Mouse (Mus musculus): ENCODE data around the gene Olfr680-ps1. TPM values are rescaled to one million over a fixed set of nuclear protein-coding genes. Genes with fewer than 3 reads are reported as not detected.
"Not testable (repeated sequence)": the region's sequence is repeated elsewhere in the genome, so short reads cannot be mapped to it uniquely, and the experiment has no call there.

The Olfr680-ps1 gene
- not detected in 2 replicates for polyA plus RNA-seq (2015; fragmentation: Nextera tagmentation; extraction: Ambion mirVana)

- H3K9me3 ChIP-seq (ENCODE audit: control insufficient read depth); H3K4me2 ChIP-seq (replicated peaks; ENCODE audit: low read depth); H3K4me3 ChIP-seq (ENCODE audit: low read depth, low read length); H3K4me1 ChIP-seq (replicated peaks; ENCODE audit: control insufficient read depth, insufficient read depth, low read length); H3K27ac ChIP-seq (ENCODE audit: low read depth, low read length); H3K9ac ChIP-seq (ENCODE audit: low read depth, low read length); H3K27me3 ChIP-seq (replicated peaks; ENCODE audit: control insufficient read depth, insufficient read depth, low read length); ATAC-seq; H3K36me3 ChIP-seq (ENCODE audit: control insufficient read depth, insufficient read depth): not testable (repeated sequence)
Measured at GRCm38 (mm10) chr7:105092717-105093116, at the start of gene Olfr680-ps1. Gene Olfr680-ps1, minus strand, starts transcription at chr7:105092817.

GRCm38 (mm10) chr7:105141275-105141674 is 48.7 kb upstream of the Olfr680-ps1 start:
- WGBS: 73% methylated on average over 2 of the region's 2 CpGs
- H3K9me3 ChIP-seq (ENCODE audit: control insufficient read depth): no peaks in the 10 kb centered on the region
- H3K36me3 ChIP-seq (ENCODE audit: control insufficient read depth, insufficient read depth): no peaks in the 10 kb centered on the region
- no peaks in the 10 kb centered on the region for H3K4me1 ChIP-seq (replicated peaks; ENCODE audit: control insufficient read depth, insufficient read depth, low read length)
- H3K4me3 ChIP-seq (ENCODE audit: low read depth, low read length): no peak overlapping the region
- H3K27ac ChIP-seq (ENCODE audit: low read depth, low read length): no peak overlapping the region
- ATAC-seq: no peak
- TF ChIP-seq CTCF (IDR thresholded peaks at IDR 0.05; ENCODE audit: low read depth): no peak
- no peak overlapping the region for H3K4me2 ChIP-seq (replicated peaks; ENCODE audit: low read depth)
- H3K9ac ChIP-seq (ENCODE audit: low read depth, low read length): no peak overlapping the region
- no peaks in the 10 kb centered on the region for H3K27me3 ChIP-seq (replicated peaks; ENCODE audit: control insufficient read depth, insufficient read depth, low read length)

- no peaks in the 10 kb centered on the region for H3K27me3 ChIP-seq (replicated peaks; ENCODE audit: control insufficient read depth, insufficient read depth, low read length)
- H3K9ac ChIP-seq (ENCODE audit: low read depth, low read length): no peak within 1 kb of the TSS
- no peaks in the 10 kb centered on the region for H3K36me3 ChIP-seq (ENCODE audit: control insufficient read depth, insufficient read depth)
- H3K27ac ChIP-seq (ENCODE audit: low read depth, low read length): no peak within 1 kb of the TSS
- H3K4me1 ChIP-seq (replicated peaks; ENCODE audit: control insufficient read depth, insufficient read depth, low read length): no peaks in the 10 kb centered on the region
- no peak within 1 kb of the TSS for H3K4me2 ChIP-seq (replicated peaks; ENCODE audit: low read depth)
- ATAC-seq: no peak
- no peak within 1 kb of the TSS for H3K4me3 ChIP-seq (ENCODE audit: low read depth, low read length)
- TF ChIP-seq CTCF (IDR thresholded peaks at IDR 0.05; ENCODE audit: low read depth): no peak
- H3K9me3 ChIP-seq (ENCODE audit: control insufficient read depth): no peaks in the 10 kb centered on the region
Measured at GRCm38 (mm10) chr7:105116536-105116935, 23.9 kb upstream of the Olfr680-ps1 start, which contains the start of gene Olfr681. Gene Olfr681, plus strand, starts transcription at chr7:105116836.

GRCm38 (mm10) chr7:105080905-105081304 is 11.7 kb downstream of the Olfr680-ps1 start, which contains the start of gene Olfr679:
Gene Olfr679, plus strand, starts transcription at chr7:105081205.
- Histone ChIP-seq H3K9ac (ENCODE audit: low read depth, low read length) (no peak within 1 kb of the TSS), H3K4me3 (ENCODE audit: low read depth, low read length) (no peak within 1 kb of the TSS), H3K4me1 (replicated peaks; ENCODE audit: control insufficient read depth, insufficient read depth, low read length) (no peaks in the 10 kb centered on the region), H3K4me2 (replicated peaks; ENCODE audit: low read depth) (no peak within 1 kb of the TSS), H3K9me3 (ENCODE audit: control insufficient read depth) (no peaks in the 10 kb centered on the region), H3K27ac (ENCODE audit: low read depth, low read length) (no peak within 1 kb of the TSS), H3K36me3 (ENCODE audit: control insufficient read depth, insufficient read depth) (no peaks in the 10 kb centered on the region), H3K27me3 (replicated peaks; ENCODE audit: control insufficient read depth, insufficient read depth, low read length) (no peaks in the 10 kb centered on the region)
- 45% methylated on average over 1 of the region's 1 CpGs for WGBS
- TF ChIP-seq CTCF (IDR thresholded peaks at IDR 0.05; ENCODE audit: low read depth): no peak
- no peak for ATAC-seq

GRCm38 (mm10) chr7:105064175-105064574 is 28.4 kb downstream of the Olfr680-ps1 start, which contains the start of gene Olfr678:
Gene Olfr678, plus strand, starts transcription at chr7:105064475.
- no peak for TF ChIP-seq CTCF (IDR thresholded peaks at IDR 0.05; ENCODE audit: low read depth)
- no peak within 1 kb of the TSS for H3K27ac ChIP-seq (ENCODE audit: low read depth, low read length)
- H3K36me3 ChIP-seq (ENCODE audit: control insufficient read depth, insufficient read depth): no peaks in the 10 kb centered on the region
- no peak for ATAC-seq
- no peaks in the 10 kb centered on the region for H3K27me3 ChIP-seq (replicated peaks; ENCODE audit: control insufficient read depth, insufficient read depth, low read length)
- H3K9ac ChIP-seq (ENCODE audit: low read depth, low read length): no peak within 1 kb of the TSS
- H3K4me3 ChIP-seq (ENCODE audit: low read depth, low read length): no peak within 1 kb of the TSS
- no peak within 1 kb of the TSS for H3K4me2 ChIP-seq (replicated peaks; ENCODE audit: low read depth)
- WGBS: 100% methylated on average over 1 of the region's 1 CpGs
- no peaks in the 10 kb centered on the region for H3K9me3 ChIP-seq (ENCODE audit: control insufficient read depth)
- no peaks in the 10 kb centered on the region for H3K4me1 ChIP-seq (replicated peaks; ENCODE audit: control insufficient read depth, insufficient read depth, low read length)

- no peaks in the 10 kb centered on the region for H3K36me3 ChIP-seq (ENCODE audit: control insufficient read depth, insufficient read depth)
- H3K4me1 ChIP-seq (replicated peaks; ENCODE audit: control insufficient read depth, insufficient read depth, low read length): no peaks in the 10 kb centered on the region
- H3K4me2 ChIP-seq (replicated peaks; ENCODE audit: low read depth): no peak overlapping the region
- no peak overlapping the region for H3K27ac ChIP-seq (ENCODE audit: low read depth, low read length)
- H3K27me3 ChIP-seq (replicated peaks; ENCODE audit: control insufficient read depth, insufficient read depth, low read length): no peaks in the 10 kb centered on the region
- no peak for ATAC-seq
- no peaks in the 10 kb centered on the region for H3K9me3 ChIP-seq (ENCODE audit: control insufficient read depth)
- no peak overlapping the region for H3K9ac ChIP-seq (ENCODE audit: low read depth, low read length)
- 0 out of 2 replicates have a peak, but pooled peaks have one; percentile 7 for TF ChIP-seq CTCF (IDR thresholded peaks at IDR 0.05; ENCODE audit: low read depth)
- H3K4me3 ChIP-seq (ENCODE audit: low read depth, low read length): no peak overlapping the region
Measured at GRCm38 (mm10) chr7:105058951-105059350, 33.7 kb downstream of the Olfr680-ps1 start.

Other genes with a start within 250 kb of the Olfr680-ps1 start
- not detected in 2 replicates for gene Usp17la, start 235.8 kb downstream of the Olfr680-ps1 start, polyA plus RNA-seq (2015; fragmentation: Nextera tagmentation; extraction: Ambion mirVana)
- not detected in 2 replicates for gene Olfr665, start 214.8 kb downstream of the Olfr680-ps1 start, polyA plus RNA-seq (2015; fragmentation: Nextera tagmentation; extraction: Ambion mirVana)
- not detected in 2 replicates for gene Olfr666, start 196.9 kb downstream of the Olfr680-ps1 start, polyA plus RNA-seq (2015; fragmentation: Nextera tagmentation; extraction: Ambion mirVana)
- gene Olfr667, start 171.3 kb downstream of the Olfr680-ps1 start, polyA plus RNA-seq (2015; fragmentation: Nextera tagmentation; extraction: Ambion mirVana): not detected in 2 replicates
- gene Olfr668, start 164.8 kb downstream of the Olfr680-ps1 start, polyA plus RNA-seq (2015; fragmentation: Nextera tagmentation; extraction: Ambion mirVana): not detected in 2 replicates
- gene Olfr669, start 158.6 kb downstream of the Olfr680-ps1 start, polyA plus RNA-seq (2015; fragmentation: Nextera tagmentation; extraction: Ambion mirVana): not detected in 2 replicates
- gene Olfr670, start 130.2 kb downstream of the Olfr680-ps1 start, polyA plus RNA-seq (2015; fragmentation: Nextera tagmentation; extraction: Ambion mirVana): not detected in 2 replicates
- not detected in 2 replicates for gene Olfr671, start 113.7 kb downstream of the Olfr680-ps1 start, polyA plus RNA-seq (2015; fragmentation: Nextera tagmentation; extraction: Ambion mirVana)
- not detected in 2 replicates for gene Olfr672, start 90.8 kb downstream of the Olfr680-ps1 start, polyA plus RNA-seq (2015; fragmentation: Nextera tagmentation; extraction: Ambion mirVana)
- gene Olfr675, start 64.4 kb downstream of the Olfr680-ps1 start, polyA plus RNA-seq (2015; fragmentation: Nextera tagmentation; extraction: Ambion mirVana): not detected in 2 replicates
- not detected in 2 replicates for gene Olfr676, start 60.1 kb downstream of the Olfr680-ps1 start, polyA plus RNA-seq (2015; fragmentation: Nextera tagmentation; extraction: Ambion mirVana)
- not detected in 2 replicates for gene Olfr677, start 41.4 kb downstream of the Olfr680-ps1 start, polyA plus RNA-seq (2015; fragmentation: Nextera tagmentation; extraction: Ambion mirVana)
- not detected in 2 replicates for gene Olfr678, start 28.3 kb downstream of the Olfr680-ps1 start, polyA plus RNA-seq (2015; fragmentation: Nextera tagmentation; extraction: Ambion mirVana)
- not detected in 2 replicates for gene Olfr679, start 11.6 kb downstream of the Olfr680-ps1 start, polyA plus RNA-seq (2015; fragmentation: Nextera tagmentation; extraction: Ambion mirVana)
- not detected in 2 replicates for gene Olfr681, start 24.0 kb upstream of the Olfr680-ps1 start, polyA plus RNA-seq (2015; fragmentation: Nextera tagmentation; extraction: Ambion mirVana)
- gene Olfr683, start 54.2 kb upstream of the Olfr680-ps1 start, polyA plus RNA-seq (2015; fragmentation: Nextera tagmentation; extraction: Ambion mirVana): not detected in 2 replicates
- not detected in 2 replicates for gene Olfr684, start 70.8 kb upstream of the Olfr680-ps1 start, polyA plus RNA-seq (2015; fragmentation: Nextera tagmentation; extraction: Ambion mirVana)
- not detected in 2 replicates for gene Olfr685, start 93.2 kb upstream of the Olfr680-ps1 start, polyA plus RNA-seq (2015; fragmentation: Nextera tagmentation; extraction: Ambion mirVana)
- gene Olfr686, start 114.7 kb upstream of the Olfr680-ps1 start, polyA plus RNA-seq (2015; fragmentation: Nextera tagmentation; extraction: Ambion mirVana): not detected in 2 replicates
- gene Olfr688, start 195.3 kb upstream of the Olfr680-ps1 start, polyA plus RNA-seq (2015; fragmentation: Nextera tagmentation; extraction: Ambion mirVana): not detected in 2 replicates
- not detected in 2 replicates for gene Olfr689, start 218.3 kb upstream of the Olfr680-ps1 start, polyA plus RNA-seq (2015; fragmentation: Nextera tagmentation; extraction: Ambion mirVana)
- not detected in 2 replicates for gene Olfr690, start 241.3 kb upstream of the Olfr680-ps1 start, polyA plus RNA-seq (2015; fragmentation: Nextera tagmentation; extraction: Ambion mirVana)
- not detected in 2 replicates for gene Olfr691, start 249.5 kb upstream of the Olfr680-ps1 start, polyA plus RNA-seq (2015; fragmentation: Nextera tagmentation; extraction: Ambion mirVana)

Data from intestine, postnatal 0 days (tissue).